Mouse (Mus musculus) hindbrain, postnatal 0 days (tissue): ENCODE results near the gene Olfr711. TPM values are rescaled to one million over a fixed set of nuclear protein-coding genes. Genes with fewer than 3 reads are reported as not detected.
"Not testable (repeated sequence)": the region's sequence is repeated elsewhere in the genome, so short reads cannot be mapped to it uniquely, and the experiment has no call there.

Source experiments
- ATAC-seq: fragments of 200-750 bp; cut with Nextera tagmentation; 2 replicates; pipeline ENCODE4 v1.8.0; 2017; ENCODE audit warnings: mild to moderate bottlenecking, moderate TSS enrichment, moderate library complexity
- DNase-seq: peaks from one replicate; pipeline ENCODE4 v3.0.0-alpha.2; 2015; ENCODE audit warnings: low spot score
- H3K27ac ChIP-seq: fragments of 300-500 bp; sonication (generic); 2 replicates; pipeline ENCODE4 v1.5.1; 2014; ENCODE audit warnings: mild to moderate bottlenecking
- H3K27me3 ChIP-seq: fragments of 300-500 bp; sonication (generic); 2 replicates; pipeline ENCODE4 v1.6.1; 2014; ENCODE audit warnings: low read length, mixed read lengths; ENCODE audit not compliant: insufficient read depth
- H3K36me3 ChIP-seq: fragments of 300-500 bp; sonication (generic); 2 replicates; pipeline ENCODE4 v1.6.1; 2014; ENCODE audit warnings: low read length, mixed read lengths; ENCODE audit not compliant: insufficient read depth
- H3K4me1 ChIP-seq: fragments of 300-500 bp; sonication (generic); 2 replicates; pipeline ENCODE4 v1.6.1; 2014; ENCODE audit warnings: antibody characterized with exemption, low read length, mixed read lengths; ENCODE audit not compliant: insufficient read depth
- H3K4me2 ChIP-seq: fragments of 300-500 bp; sonication (generic); 2 replicates; pipeline ENCODE4 v1.6.1; 2014; ENCODE audit warnings: low read depth, mild to moderate bottlenecking, low read length, moderate library complexity, mixed read lengths
- H3K4me3 ChIP-seq: fragments of 300-500 bp; sonication (generic); 2 replicates; pipeline ENCODE4 v1.5.1; 2014; ENCODE audit warnings: low read length
- H3K9ac ChIP-seq: fragments of 300-500 bp; sonication (generic); replicated peaks from 2 replicates; pipeline ENCODE4 v1.6.1; 2014; ENCODE audit warnings: mild to moderate bottlenecking, low read length, moderate library complexity, mixed read lengths
- H3K9me3 ChIP-seq: fragments of 300-500 bp; sonication (generic); 2 replicates; pipeline ENCODE4 v1.6.1; 2016; ENCODE audit warnings: low read length, mixed read lengths
- CTCF ChIP-seq: IDR thresholded peaks from 2 replicates; pipeline ENCODE4 v1.5.1; 2016; ENCODE audit warnings: antibody characterized with exemption, control low read depth, low read depth
- WGBS: fragments of 180-500 bp; shearing (Covaris S2); extraction: QIAGEN DNeasy Blood & Tissue Kit; methylation state at CpG from one replicate; pipeline ENCODE4 v1.1.7; 2014; 5-methylcytosine and 5-hydroxymethylcytosine counted together
- polyA plus RNA-seq: library from polyadenylated mRNA; unstranded; fragments of >200 nt; fragmentation: Nextera tagmentation; extraction: Ambion mirVana; gene quantifications from 2 replicates; pipeline ENCODE4 v1.2.1, GENCODE M21; 2015
- total RNA-seq: library from RNA; depleted of rRNA; stranded (reverse); fragments of >200 nt; gene quantifications from 2 replicates; pipeline ENCODE4 v1.2.3, GENCODE M21; 2014; rRNA removed

Gene Olfr711
- total RNA-seq (not detected in 2 replicates), polyA plus RNA-seq (not detected in 2 replicates)

DNA sequence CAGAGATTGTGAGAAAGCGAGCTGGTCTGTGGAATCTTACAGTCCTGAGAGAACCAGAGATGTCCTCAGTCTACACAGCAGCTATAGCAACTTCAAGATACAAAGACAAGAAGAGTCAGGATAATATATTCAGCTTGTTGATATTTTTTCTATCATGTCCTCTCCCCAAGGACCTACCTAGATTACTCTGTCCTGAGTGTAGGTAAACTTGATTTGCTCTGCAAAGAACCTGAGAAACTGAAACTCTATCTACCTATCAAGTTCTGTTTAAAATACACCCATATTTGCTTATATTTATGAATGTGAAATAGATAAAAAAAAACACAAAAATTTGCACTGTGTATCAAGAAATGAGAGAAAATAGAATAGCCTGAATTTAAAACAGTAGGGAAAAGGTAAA lies at the start of gene Olfr711:
Olfr711 (minus strand) TSS at position 101 of the 400 bp plus-strand sequence.
- no peaks in the 10 kb centered on the region for H3K4me1 ChIP-seq
- no peak within 1 kb of the TSS for H3K4me3 ChIP-seq
- no peaks in the 10 kb centered on the region for H3K36me3 ChIP-seq
- 68% methylated on average over 1 of the region's 1 CpGs for WGBS
- H3K4me2 ChIP-seq: no peak within 1 kb of the TSS
- no peaks in the 10 kb centered on the region for H3K27me3 ChIP-seq
- no peak for TF ChIP-seq CTCF
- no peak for ATAC-seq
- no peak for DNase-seq
- H3K9ac ChIP-seq: no peak within 1 kb of the TSS
- no peaks in the 10 kb centered on the region for H3K9me3 ChIP-seq
- no peak within 1 kb of the TSS for H3K27ac ChIP-seq

DNA sequence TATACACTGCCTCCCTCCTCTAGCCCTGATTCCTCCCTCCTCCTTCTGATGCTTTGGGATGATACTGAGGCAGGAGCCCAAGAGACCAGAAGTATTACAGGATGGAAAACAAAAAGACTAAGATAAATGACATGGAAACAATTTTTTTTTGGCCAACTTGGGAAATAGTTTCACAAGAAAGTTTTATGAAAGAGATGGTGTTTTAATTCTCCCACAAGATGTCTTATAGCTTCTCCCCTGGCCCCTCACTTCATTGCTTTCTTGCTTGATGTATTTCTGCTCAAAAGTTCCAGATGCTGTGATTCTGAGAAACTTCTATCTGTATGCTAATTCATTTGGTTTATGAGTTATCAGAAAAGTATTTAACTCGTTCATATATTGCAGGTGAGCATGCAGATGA lies 30.7 kb upstream of the Olfr711 start, which contains the start of gene Olfr2:
Olfr2 (minus strand) TSS at position 101 of the 400 bp plus-strand sequence.
- H3K4me3 ChIP-seq: no peak within 1 kb of the TSS
- H3K27ac ChIP-seq: no peak within 1 kb of the TSS
- no peak for TF ChIP-seq CTCF
- WGBS: 58% methylated on average over 1 of the region's 1 CpGs
- ATAC-seq (no peak), DNase-seq (no peak)
- H3K9ac ChIP-seq: no peak within 1 kb of the TSS
- no peak within 1 kb of the TSS for H3K4me2 ChIP-seq
- H3K36me3 ChIP-seq: no peaks in the 10 kb centered on the region
- no peaks in the 10 kb centered on the region for H3K9me3 ChIP-seq
- no peaks in the 10 kb centered on the region for H3K4me1 ChIP-seq
- no peaks in the 10 kb centered on the region for H3K27me3 ChIP-seq

- DNase-seq: no peak
- no peak overlapping the region for H3K4me3 ChIP-seq
- WGBS: 63% methylated on average over 3 of the region's 3 CpGs
These were observed 28.9 kb upstream of the Olfr711 start for GRCm38 (mm10) chr7:107004169-107004568.

DNA sequence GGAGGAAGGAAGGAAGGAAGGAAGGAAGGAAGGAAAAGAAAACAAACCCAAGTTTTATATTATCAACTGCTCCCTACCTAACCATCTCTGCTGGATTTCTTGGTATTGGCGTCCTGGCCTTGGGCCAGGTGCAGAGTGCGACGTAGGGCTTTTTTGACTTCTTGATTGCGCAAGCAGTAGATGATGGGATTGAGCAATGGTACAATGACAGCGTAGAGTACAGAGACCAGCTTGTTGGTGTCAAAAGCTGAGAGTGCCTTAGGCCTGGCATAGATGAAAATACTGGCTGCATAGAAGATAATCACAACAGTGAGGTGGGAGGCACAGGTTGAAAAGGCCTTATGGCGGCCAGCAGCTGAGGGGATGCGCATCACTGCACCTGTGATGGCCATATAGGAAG lies 25.5 kb upstream of the Olfr711 start:
- WGBS: 84% methylated on average over 7 of the region's 7 CpGs
- no peak overlapping the region for H3K4me3 ChIP-seq
- no peak overlapping the region for H3K27ac ChIP-seq
- H3K36me3 ChIP-seq: no peaks in the 10 kb centered on the region
- no peaks in the 10 kb centered on the region for H3K9me3 ChIP-seq
- TF ChIP-seq CTCF: no peak
- no peak overlapping the region for H3K9ac ChIP-seq
- H3K4me2 ChIP-seq: no peak overlapping the region
- ATAC-seq (no peak), DNase-seq (no peak)
- H3K4me1 ChIP-seq: no peaks in the 10 kb centered on the region
- H3K27me3 ChIP-seq: no peaks in the 10 kb centered on the region

More at GRCm38 (mm10) chr7:107004169-107004568, 28.9 kb upstream of the Olfr711 start:
- no peaks in the 10 kb centered on the region for H3K4me1 ChIP-seq
- TF ChIP-seq CTCF: no peak
- no peak overlapping the region for H3K4me2 ChIP-seq
- ATAC-seq: no peak
- H3K9me3 ChIP-seq: no peaks in the 10 kb centered on the region
- H3K27me3 ChIP-seq: no peaks in the 10 kb centered on the region
- no peak overlapping the region for H3K27ac ChIP-seq
- no peaks in the 10 kb centered on the region for H3K36me3 ChIP-seq
- H3K9ac ChIP-seq: no peak overlapping the region

GRCm38 (mm10) chr7:106985236-106985635 lies 10.0 kb upstream of the Olfr711 start:
- no peaks in the 10 kb centered on the region for H3K9me3 ChIP-seq

DNA sequence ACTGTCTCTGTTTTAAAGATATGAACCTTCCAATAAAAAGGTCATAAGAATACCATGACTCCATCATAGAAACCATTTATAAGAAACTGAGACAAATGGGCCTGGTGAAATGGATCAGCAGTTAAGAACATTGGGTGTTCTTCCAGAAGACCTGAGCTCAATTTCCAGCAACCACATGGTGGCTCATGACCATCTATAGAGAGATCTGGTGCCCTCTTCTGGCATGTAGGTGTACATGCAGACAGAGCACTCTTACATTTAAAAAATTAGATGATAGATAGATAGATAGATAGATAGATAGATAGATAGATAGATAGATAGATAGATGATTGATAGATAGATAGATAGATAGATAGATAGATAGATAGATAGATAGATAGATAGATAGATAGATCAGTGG lies 7.8 kb downstream of the Olfr711 start:
- not testable (repeated sequence) for DNase-seq, H3K36me3 ChIP-seq, H3K4me2 ChIP-seq, H3K4me1 ChIP-seq, H3K27me3 ChIP-seq, H3K27ac ChIP-seq, H3K9me3 ChIP-seq, H3K9ac ChIP-seq, H3K4me3 ChIP-seq, ATAC-seq
- peak; percentile 23; the same call in 1 of the 2 replicates for TF ChIP-seq CTCF

More at GRCm38 (mm10) chr7:106985236-106985635, 10.0 kb upstream of the Olfr711 start:
- H3K9ac ChIP-seq: no peak overlapping the region
- 89% methylated on average over 3 of the region's 3 CpGs for WGBS
- no peaks in the 10 kb centered on the region for H3K4me1 ChIP-seq
- H3K4me2 ChIP-seq: no peak overlapping the region
- H3K4me3 ChIP-seq: no peak overlapping the region
- DNase-seq (no peak), ATAC-seq (no peak)
- no peak for TF ChIP-seq CTCF
- H3K36me3 ChIP-seq: no peaks in the 10 kb centered on the region
- no peaks in the 10 kb centered on the region for H3K27me3 ChIP-seq
- H3K27ac ChIP-seq: no peak overlapping the region

DNA sequence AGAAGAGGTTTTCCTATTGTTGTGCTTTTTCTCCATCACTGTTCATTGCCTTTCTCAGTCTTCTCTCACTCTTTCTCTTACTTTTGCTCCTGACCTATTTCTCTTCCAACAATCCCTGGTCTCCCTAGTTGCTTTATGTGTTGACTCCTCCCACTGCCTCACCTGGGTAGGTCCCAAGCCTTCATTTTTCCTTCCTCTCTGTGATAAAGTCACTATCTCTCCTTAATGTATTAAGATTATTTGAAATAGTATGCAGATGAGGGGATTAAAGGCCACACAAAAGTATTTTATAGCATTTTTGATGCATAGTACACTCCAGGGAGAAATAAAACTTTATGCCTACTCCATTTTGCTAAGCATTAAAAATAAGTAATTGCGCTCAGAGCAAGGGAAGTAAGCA lies 11.4 kb downstream of the Olfr711 start, which contains the start of gene Olfr6:
Olfr6 (minus strand) TSS at position 101 of the 400 bp plus-strand sequence.
- no peaks in the 10 kb centered on the region for H3K4me1 ChIP-seq
- no peak for TF ChIP-seq CTCF
- no peak within 1 kb of the TSS for H3K4me3 ChIP-seq
- ATAC-seq: no peak
- H3K9me3 ChIP-seq: no peaks in the 10 kb centered on the region
- no peaks in the 10 kb centered on the region for H3K27me3 ChIP-seq
- H3K36me3 ChIP-seq: no peaks in the 10 kb centered on the region
- H3K4me2 ChIP-seq: no peak within 1 kb of the TSS
- no peak within 1 kb of the TSS for H3K9ac ChIP-seq
- DNase-seq: no peak
- no peak within 1 kb of the TSS for H3K27ac ChIP-seq
- WGBS: 95% methylated on average over 1 of the region's 1 CpGs
